Mouse (Mus musculus) liver, embryonic 14.5 days (tissue): ENCODE measurements around the gene Tchp.

Experiments
- CTCF ChIP-seq: IDR thresholded peaks from 2 replicates; pipeline ENCODE4 v1.5.1; 2016; ENCODE audit warnings: antibody characterized with exemption, low read depth, control low read depth
- EP300 ChIP-seq: IDR thresholded peaks from 2 replicates; pipeline ENCODE4 v1.6.1; 2016; ENCODE audit warnings: antibody characterized with exemption, low read depth

- TF ChIP-seq CTCF (no peak), EP300 (no peak)
These were observed 8.5 kb upstream of the Tchp start for GRCm38 (mm10) chr5:114699015-114699414.
